Mouse (Mus musculus) intestine, embryonic 15.5 days (tissue): ENCODE data around the gene Hist1h2af. TPM values are rescaled to one million over a fixed set of nuclear protein-coding genes. Genes with fewer than 3 reads are reported as not detected.
"Not testable (repeated sequence)": the region's sequence is repeated elsewhere in the genome, so short reads cannot be mapped to it uniquely, and the experiment has no call there.

Experiments used
- ATAC-seq: fragments of 200-750 bp; cut with Nextera tagmentation; 2 replicates; pipeline ENCODE4 v1.8.0; 2017; ENCODE audit warnings: moderate TSS enrichment, moderate library complexity
- H3K27ac ChIP-seq: fragments of 300-500 bp; sonication (generic); 2 replicates; pipeline ENCODE4 v1.5.1; 2015; ENCODE audit warnings: mild to moderate bottlenecking, inconsistent platforms
- H3K27me3 ChIP-seq: fragments of 300-500 bp; sonication (generic); replicated peaks from 2 replicates; pipeline ENCODE4 v1.6.1; 2015; ENCODE audit warnings: inconsistent platforms
- H3K36me3 ChIP-seq: fragments of 300-500 bp; sonication (generic); 2 replicates; pipeline ENCODE4 v1.6.1; 2015; ENCODE audit warnings: inconsistent platforms
- H3K4me1 ChIP-seq: fragments of 300-500 bp; sonication (generic); replicated peaks from 2 replicates; pipeline ENCODE4 v1.6.1; 2015; ENCODE audit warnings: inconsistent platforms
- H3K4me2 ChIP-seq: fragments of 300-500 bp; sonication (generic); replicated peaks from 2 replicates; pipeline ENCODE4 v1.6.1; 2015; ENCODE audit warnings: mild to moderate bottlenecking, inconsistent platforms
- H3K4me3 ChIP-seq: fragments of 300-500 bp; sonication (generic); replicated peaks from 2 replicates; pipeline ENCODE4 v1.5.1; 2015; ENCODE audit warnings: inconsistent platforms
- H3K9ac ChIP-seq: fragments of 300-500 bp; sonication (generic); 2 replicates; pipeline ENCODE4 v1.6.1; 2015; ENCODE audit warnings: inconsistent platforms
- H3K9me3 ChIP-seq: fragments of 300-500 bp; sonication (generic); 2 replicates; pipeline ENCODE4 v1.6.1; 2016; ENCODE audit warnings: inconsistent platforms
- WGBS: fragments of 180-500 bp; shearing (Covaris S2); methylation state at CpG from one replicate; pipeline ENCODE4 v1.1.7; 2015; 5-methylcytosine and 5-hydroxymethylcytosine counted together
- polyA plus RNA-seq: library from polyadenylated mRNA; unstranded; fragments of >200 nt; fragmentation: Nextera tagmentation; extraction: Ambion mirVana; gene quantifications from 2 replicates; pipeline ENCODE4 v1.2.1, GENCODE M21; 2015

Gene Hist1h2af
- polyA plus RNA-seq, 1 experiment from 2014 or later = not detected

DNA sequence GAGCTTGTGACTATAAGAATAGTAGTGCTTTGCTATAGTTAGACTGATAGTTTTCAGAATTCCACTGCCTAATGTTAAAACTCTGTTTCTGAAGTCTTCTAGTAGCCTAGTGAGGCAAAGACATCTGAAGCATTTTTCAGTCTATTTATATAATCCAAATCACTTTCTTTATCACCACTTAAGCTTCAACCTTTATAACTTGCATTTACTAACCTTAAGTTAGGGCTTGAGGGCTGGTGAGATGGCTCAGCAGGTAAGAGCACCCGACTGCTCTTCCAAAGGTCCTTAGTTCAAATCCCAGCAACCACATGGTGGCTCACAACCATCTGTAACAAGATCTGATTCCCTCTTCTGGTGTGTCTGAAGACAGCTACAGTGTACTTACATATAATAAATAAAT is 6.1 kb downstream of the Hist1h2af start:
- 59% methylated on average over 1 of the region's 1 CpGs for WGBS
- H3K9ac ChIP-seq, H3K4me2 ChIP-seq, H3K4me1 ChIP-seq, H3K27ac ChIP-seq, H3K27me3 ChIP-seq, H3K4me3 ChIP-seq, ATAC-seq, H3K9me3 ChIP-seq, H3K36me3 ChIP-seq: not testable (repeated sequence)

DNA sequence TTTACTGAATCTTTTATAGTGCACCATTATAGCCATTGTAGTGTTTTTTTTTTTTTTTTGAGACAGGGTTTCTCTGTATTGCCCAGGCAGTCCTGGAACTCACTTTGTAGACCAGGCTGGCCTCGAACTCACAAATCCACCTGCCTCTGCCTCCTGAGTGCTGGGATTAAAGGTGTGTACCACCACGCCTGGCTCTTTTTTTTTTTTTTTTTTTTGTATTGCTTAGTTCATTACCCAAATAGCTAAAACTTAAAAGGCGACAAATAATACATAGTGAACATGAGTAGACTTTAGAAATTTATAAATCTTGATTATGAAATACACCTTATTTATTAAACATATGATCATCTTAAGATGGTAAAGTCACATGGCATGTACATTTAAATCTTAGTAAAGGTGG is 7.8 kb downstream of the Hist1h2af start:
- 85% methylated on average over 3 of the region's 3 CpGs for WGBS
- ATAC-seq = no peak
- no peak overlapping the region for H3K9ac ChIP-seq
- H3K9me3 ChIP-seq = no peaks in the 10 kb centered on the region
- H3K27ac ChIP-seq = no peak overlapping the region
- H3K27me3 ChIP-seq = no peaks in the 10 kb centered on the region
- H3K4me1 ChIP-seq = 0 out of 2 replicates have a peak, but pooled peaks cover 3% of the 10 kb centered on the region
- no peak overlapping the region for H3K4me2 ChIP-seq
- H3K36me3 ChIP-seq = no peaks in the 10 kb centered on the region
- no peak overlapping the region for H3K4me3 ChIP-seq

DNA sequence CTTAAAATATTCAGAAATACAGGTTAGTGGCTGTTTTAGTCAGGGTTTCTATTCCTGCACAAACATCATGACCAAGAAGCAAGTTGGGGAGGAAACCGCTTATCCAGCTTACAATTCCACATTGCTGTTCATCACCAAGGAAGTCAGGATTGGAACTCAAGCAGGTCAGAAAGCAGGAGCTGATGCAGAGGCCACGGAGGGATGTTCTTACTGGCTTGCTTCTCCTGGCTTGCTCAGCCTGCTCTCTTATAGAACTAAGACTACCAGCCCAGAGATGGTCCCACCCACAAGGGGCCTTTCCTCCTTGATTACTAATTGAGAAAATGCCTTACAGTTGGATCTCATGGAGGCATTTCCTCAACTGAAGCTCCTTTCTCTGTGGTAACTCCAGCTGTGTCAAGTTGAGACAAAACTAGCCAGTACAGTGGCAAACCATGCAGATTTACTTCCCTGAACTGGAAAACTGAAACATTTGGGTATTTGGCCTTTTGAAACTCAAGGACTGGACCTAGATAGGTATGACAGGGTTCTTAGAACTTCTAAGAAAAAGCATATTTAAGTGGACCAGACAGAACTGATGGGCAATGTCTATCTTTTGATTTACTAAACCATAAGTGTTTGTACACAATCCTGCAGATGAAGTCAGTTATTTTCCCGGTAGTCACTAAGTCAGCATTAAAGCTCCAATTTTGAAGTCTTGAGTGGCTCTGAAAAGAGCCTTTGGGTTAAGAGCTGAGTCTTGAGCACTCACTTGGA is 8.7 kb downstream of the Hist1h2af start:
- peak overlapping the region; percentile 67 for H3K4me2 ChIP-seq
- not testable (repeated sequence) for ATAC-seq, H3K9me3 ChIP-seq, H3K4me1 ChIP-seq, H3K36me3 ChIP-seq, H3K27me3 ChIP-seq
- H3K27ac ChIP-seq = peak overlapping the region; percentile 86
- 12% methylated on average over 3 of the region's 3 CpGs for WGBS
- peak overlapping the region; percentile 44 for H3K4me3 ChIP-seq
- H3K9ac ChIP-seq = peak overlapping the region; percentile 45

DNA sequence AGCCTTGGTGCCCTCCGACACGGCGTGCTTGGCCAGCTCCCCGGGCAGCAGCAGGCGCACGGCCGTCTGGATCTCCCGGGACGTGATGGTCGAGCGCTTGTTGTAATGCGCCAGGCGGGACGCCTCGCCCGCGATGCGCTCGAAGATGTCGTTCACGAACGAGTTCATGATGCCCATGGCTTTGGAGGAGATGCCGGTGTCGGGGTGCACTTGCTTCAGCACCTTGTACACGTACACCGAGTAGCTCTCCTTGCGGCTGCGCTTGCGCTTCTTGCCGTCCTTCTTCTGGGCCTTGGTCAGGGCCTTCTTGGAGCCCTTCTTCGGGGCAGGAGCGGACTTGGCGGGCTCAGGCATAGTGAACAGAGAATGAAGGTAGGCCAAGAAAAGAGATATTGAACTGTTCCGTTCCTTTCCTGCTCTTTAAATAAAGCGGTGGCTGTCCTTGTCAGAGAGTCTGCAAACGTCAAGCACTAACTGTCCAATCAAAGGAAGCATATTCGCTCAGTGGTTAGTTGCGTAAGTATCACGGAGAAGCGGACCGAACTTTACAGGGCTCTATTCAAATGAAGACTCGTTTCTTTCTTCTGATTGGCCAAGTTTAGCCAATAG is 9.4 kb downstream of the Hist1h2af start, which contains the start of gene Hist1h2bh:
Hist1h2bh (minus strand) TSS at position 394 of the 609 bp plus-strand sequence.
- Histone ChIP-seq H3K4me3 (peak within 1 kb of the TSS; percentile 44), H3K9ac (peak within 1 kb of the TSS; percentile 45), H3K4me2 (peak within 1 kb of the TSS; percentile 67), H3K27ac (peak within 1 kb of the TSS; percentile 87)
- H3K9me3 ChIP-seq, H3K4me1 ChIP-seq, H3K36me3 ChIP-seq, H3K27me3 ChIP-seq: not testable (repeated sequence)
- under 1% methylated on average over 37 of the region's 42 CpGs for WGBS
- peak; percentile 95 for ATAC-seq

DNA sequence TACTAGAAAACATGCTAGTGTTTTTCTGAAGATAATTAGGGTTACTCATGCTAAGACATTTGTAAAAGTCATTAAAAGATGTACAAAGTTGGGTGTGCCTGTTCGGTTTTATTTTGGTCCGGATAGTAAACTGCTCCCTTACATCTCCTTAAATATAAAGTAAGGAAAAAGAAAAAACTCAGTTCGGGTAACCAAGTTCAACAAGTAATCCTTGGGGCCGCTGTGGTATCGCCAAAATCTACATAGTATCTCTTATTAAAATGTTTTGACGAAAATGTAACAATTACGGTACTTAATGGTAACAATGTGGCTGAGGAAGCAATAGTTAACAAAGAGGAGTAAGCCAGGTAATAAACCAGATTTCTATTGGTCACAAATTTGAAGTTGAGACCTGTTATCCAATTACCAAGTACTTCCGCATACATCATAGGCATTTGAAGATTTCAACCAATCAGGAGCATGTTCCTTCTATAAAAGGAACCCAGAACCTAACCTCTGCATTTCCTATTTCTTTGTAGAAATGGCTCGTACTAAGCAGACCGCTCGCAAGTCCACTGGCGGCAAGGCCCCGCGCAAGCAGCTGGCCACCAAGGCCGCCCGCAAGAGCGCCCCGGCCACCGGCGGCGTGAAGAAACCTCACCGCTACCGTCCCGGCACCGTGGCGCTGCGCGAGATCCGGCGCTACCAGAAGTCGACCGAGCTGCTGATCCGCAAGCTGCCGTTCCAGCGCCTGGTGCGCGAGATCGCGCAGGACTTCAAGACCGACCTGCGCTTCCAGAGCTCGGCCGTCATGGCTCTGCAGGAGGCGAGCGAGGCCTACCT is 10.5 kb downstream of the Hist1h2af start, which contains the start of gene Hist1h3f:
Hist1h3f (plus strand) TSS at position 88 of the 822 bp plus-strand sequence.
- 0 out of 2 replicates have a peak, but pooled peaks cover 2% of the 10 kb centered on the region for H3K4me1 ChIP-seq
- H3K9ac ChIP-seq = peak within 1 kb of the TSS; percentile 55
- peak within 1 kb of the TSS; percentile 44 for H3K4me3 ChIP-seq
- peak; percentile 93 for ATAC-seq
- no peaks in the 10 kb centered on the region for H3K9me3 ChIP-seq
- no peaks in the 10 kb centered on the region for H3K36me3 ChIP-seq
- H3K27ac ChIP-seq = peak within 1 kb of the TSS; percentile 90
- no peaks in the 10 kb centered on the region for H3K27me3 ChIP-seq
- under 1% methylated on average over 24 of the region's 45 CpGs for WGBS
- peak within 1 kb of the TSS; percentile 67 for H3K4me2 ChIP-seq

DNA sequence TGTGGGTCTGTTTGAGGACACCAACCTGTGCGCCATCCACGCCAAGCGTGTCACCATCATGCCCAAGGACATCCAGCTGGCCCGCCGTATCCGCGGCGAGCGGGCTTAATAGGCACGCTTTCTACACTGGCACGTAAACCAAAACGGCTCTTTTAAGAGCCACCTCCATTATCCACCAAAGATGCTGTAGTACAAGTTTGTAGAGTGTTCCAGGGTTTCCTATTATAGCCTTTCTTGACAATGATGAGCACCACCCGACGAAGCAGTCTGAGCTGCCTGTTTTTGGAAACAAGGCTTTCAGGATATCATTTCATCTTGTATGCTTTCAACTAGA is 11.0 kb downstream of the Hist1h2af start:
- ATAC-seq = peak; percentile 19; the same call in 1 of the 2 replicates
- H3K4me1 ChIP-seq, H3K27me3 ChIP-seq, H3K9me3 ChIP-seq, H3K36me3 ChIP-seq: not testable (repeated sequence)
- 0% methylated on average over 12 of the region's 14 CpGs for WGBS
- Histone ChIP-seq H3K4me2 (peak overlapping the region; percentile 50), H3K4me3 (peak overlapping the region; percentile 44), H3K27ac (peak overlapping the region; percentile 90; the same call in 1 of the 2 replicates), H3K9ac (0 out of 2 replicates have a peak overlapping the region, but pooled peaks have one; percentile 55)

DNA sequence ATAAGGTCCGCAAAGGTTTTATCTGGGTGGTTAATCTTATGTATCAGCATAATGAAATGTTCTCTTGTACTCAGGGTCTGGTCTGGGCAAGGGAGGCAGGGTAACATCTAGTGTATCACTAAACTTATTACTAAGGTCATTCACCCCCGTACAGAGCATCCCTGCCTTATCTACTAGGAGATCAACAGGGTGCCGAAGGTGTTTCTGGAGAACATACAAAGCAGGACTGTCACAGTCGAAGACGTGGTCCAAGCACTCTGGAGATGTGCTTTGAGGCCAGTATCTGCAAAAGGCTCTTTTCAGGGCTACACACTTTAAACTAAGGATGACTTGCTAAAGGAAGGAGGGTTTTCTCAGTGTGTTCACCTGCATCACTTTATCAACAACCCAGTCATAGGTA is 13.0 kb downstream of the Hist1h2af start:
- no peak overlapping the region for H3K4me3 ChIP-seq

DNA sequence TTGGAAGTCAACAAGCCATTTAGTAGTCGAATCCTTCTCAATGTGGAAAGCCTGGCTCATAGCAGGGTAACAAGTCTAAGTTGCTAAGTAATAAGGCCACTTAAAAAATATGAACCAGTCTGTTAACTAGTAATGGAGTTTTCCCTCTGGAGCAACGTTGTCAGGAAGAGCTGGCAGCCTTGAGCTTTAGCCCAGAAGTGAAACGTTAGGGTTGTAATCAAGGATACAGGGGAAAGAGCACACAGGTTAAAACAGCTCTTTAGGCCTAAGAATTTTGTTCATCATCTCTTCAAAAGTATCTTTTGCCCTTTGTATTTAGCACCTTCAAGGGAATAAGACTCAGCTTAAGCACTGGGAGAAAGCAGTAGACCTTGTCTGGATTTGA is 17.0 kb downstream of the Hist1h2af start:
- ATAC-seq = no peak
- H3K9ac ChIP-seq = peak overlapping the region; percentile 36
- no peaks in the 10 kb centered on the region for H3K9me3 ChIP-seq
- H3K36me3 ChIP-seq = no peaks in the 10 kb centered on the region
- H3K27me3 ChIP-seq = no peaks in the 10 kb centered on the region
- peak overlapping the region; percentile 61 for H3K4me2 ChIP-seq
- WGBS = 5% methylated on average over 3 of the region's 3 CpGs
- H3K4me3 ChIP-seq = peak overlapping the region; percentile 44
- no peaks in the 10 kb centered on the region; the same call in 1 of the 2 replicates for H3K4me1 ChIP-seq
- peak overlapping the region; percentile 92 for H3K27ac ChIP-seq

More for the DNA sequence above, 13.0 kb downstream of the Hist1h2af start:
- H3K27ac ChIP-seq = no peak overlapping the region
- H3K27me3 ChIP-seq = no peaks in the 10 kb centered on the region
- H3K4me2 ChIP-seq = no peak overlapping the region
- H3K9me3 ChIP-seq = no peaks in the 10 kb centered on the region
- no peaks in the 10 kb centered on the region for H3K36me3 ChIP-seq
- no peak overlapping the region for H3K9ac ChIP-seq
- whole genome bisulfite sequencing = 56% methylated on average over 5 of the region's 5 CpGs
- no peak for ATAC-seq
- no peaks in the 10 kb centered on the region for H3K4me1 ChIP-seq

DNA sequence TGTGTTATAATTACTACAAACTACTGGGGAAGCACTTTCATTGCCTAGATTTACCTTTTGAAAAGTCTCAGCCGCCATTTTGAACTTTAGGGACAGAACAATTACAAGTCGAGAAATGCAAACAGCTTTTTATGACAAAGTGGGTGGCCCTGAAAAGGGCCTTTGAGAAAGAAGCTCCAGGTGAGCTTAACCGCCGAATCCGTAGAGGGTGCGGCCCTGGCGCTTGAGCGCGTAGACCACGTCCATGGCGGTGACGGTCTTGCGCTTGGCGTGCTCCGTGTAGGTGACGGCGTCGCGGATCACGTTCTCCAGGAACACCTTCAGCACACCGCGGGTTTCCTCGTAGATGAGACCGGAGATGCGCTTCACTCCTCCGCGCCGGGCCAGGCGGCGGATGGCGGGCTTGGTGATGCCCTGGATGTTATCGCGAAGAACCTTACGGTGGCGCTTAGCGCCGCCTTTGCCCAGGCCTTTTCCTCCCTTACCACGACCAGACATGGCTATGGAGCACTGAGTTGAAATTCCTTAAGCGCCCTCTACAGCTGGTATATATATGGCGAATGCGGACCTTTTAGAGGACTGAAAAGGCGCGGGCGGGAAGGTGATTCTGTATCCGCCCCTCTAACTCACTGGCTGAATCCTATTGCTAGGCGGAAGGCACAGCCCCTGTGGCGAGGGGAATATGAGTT is 17.6 kb downstream of the Hist1h2af start, which contains the start of gene Hist1h4f:
Hist1h4f (minus strand) TSS at position 503 of the 689 bp plus-strand sequence.
- Histone ChIP-seq H3K4me2 (peak within 1 kb of the TSS; percentile 61), H3K27ac (peak within 1 kb of the TSS; percentile 92), H3K9ac (peak within 1 kb of the TSS; percentile 36), H3K4me3 (peak within 1 kb of the TSS; percentile 44)
- not testable (repeated sequence) for H3K36me3 ChIP-seq, H3K9me3 ChIP-seq, H3K27me3 ChIP-seq, H3K4me1 ChIP-seq
- WGBS = under 1% methylated on average over 47 of the region's 47 CpGs
- ATAC-seq = peak; percentile 84

DNA sequence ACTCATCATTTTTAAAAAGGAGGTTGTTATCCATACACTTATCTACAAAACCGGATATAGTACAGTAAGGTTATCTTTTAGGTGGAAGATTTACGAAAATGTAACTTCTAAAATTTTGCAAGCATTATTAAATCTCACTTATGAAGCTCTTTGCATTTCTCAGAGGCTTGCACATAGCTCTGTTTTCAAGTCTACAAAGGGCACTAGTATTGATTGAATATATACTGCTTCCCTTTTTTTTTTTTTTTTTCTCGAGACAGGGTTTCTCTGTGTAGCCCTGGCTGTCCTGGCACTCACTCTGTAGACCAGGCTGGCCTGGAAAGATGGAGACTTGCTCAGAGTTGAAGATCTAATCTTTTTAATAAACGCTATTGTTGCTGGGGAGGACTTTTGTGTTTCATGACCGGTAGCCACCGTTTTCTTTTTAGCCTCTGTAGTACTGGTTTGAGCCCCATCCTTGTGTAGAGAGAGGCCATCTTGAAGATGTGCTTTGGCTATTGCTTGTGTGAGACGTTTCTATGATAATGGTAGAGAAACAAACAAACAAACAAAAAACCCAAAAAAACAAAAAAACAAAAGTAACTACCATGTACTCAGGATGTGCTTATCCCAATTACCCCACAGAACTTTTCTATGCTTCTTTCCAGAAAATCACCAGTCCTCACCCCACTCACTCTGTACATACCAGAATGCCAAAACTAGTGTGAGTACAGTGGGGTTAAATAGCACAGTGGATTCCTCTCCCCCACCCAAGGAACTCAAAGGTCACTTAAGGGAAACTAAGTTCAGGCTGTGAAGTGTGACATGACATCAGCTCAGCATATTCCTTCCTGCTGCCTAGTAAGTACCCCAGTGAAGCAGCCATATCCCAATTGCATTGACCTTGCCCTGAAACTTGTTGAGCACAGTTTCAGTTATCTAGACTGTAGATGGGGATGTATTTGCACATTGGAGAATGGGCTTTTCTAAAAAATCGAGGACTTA is 18.5 kb downstream of the Hist1h2af start:
- H3K27me3 ChIP-seq = no peaks in the 10 kb centered on the region
- H3K4me3 ChIP-seq = peak overlapping the region; percentile 44
- H3K4me2 ChIP-seq = peak overlapping the region; percentile 61
- no peaks in the 10 kb centered on the region for H3K36me3 ChIP-seq
- no peak for ATAC-seq
- 0 out of 2 replicates have a peak overlapping the region, but pooled peaks have one; percentile 30 for H3K9ac ChIP-seq
- H3K4me1 ChIP-seq = peaks cover 3% of the 10 kb centered on the region
- H3K27ac ChIP-seq = peak overlapping the region; percentile 92
- WGBS = 53% methylated on average over 8 of the region's 8 CpGs
- H3K9me3 ChIP-seq = no peaks in the 10 kb centered on the region

DNA sequence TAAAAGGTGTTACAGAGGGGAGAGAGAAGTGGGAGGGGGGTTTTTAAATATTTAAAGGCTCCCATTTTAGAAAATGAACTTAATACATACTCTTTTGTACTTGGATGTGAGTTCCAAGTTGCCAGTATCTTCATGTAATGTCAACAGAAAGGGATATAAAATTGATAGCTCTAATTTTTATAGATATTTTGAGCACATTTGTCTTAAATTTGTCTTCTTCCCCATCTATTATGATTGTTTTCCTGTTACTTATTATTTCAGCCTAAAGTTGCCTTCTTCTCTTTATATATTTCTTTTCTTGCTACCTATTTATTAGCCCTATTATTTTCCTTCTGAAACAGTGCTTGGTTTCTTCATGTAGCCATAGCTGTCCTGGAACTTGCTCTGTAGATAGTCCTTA is 19.3 kb downstream of the Hist1h2af start, which contains the start of gene Hist1h1d:
Hist1h1d (plus strand) TSS at position 301 of the 400 bp plus-strand sequence.
- H3K36me3 ChIP-seq = no peaks in the 10 kb centered on the region

More for the DNA sequence above, 19.3 kb downstream of the Hist1h2af start, which contains the start of gene Hist1h1d:
- Histone ChIP-seq H3K9ac (no peak within 1 kb of the TSS), H3K9me3 (no peaks in the 10 kb centered on the region), H3K4me1 (peaks cover 3% of the 10 kb centered on the region), H3K27ac (peak within 1 kb of the TSS; percentile 98), H3K27me3 (no peaks in the 10 kb centered on the region), H3K4me3 (no peak within 1 kb of the TSS), H3K4me2 (peak within 1 kb of the TSS; percentile 61; the same call in 1 of the 2 replicates)
- no peak for ATAC-seq
